Comparison of ENCODE assay signal across 8 mouse cellular contexts in the genomic region with DNA sequence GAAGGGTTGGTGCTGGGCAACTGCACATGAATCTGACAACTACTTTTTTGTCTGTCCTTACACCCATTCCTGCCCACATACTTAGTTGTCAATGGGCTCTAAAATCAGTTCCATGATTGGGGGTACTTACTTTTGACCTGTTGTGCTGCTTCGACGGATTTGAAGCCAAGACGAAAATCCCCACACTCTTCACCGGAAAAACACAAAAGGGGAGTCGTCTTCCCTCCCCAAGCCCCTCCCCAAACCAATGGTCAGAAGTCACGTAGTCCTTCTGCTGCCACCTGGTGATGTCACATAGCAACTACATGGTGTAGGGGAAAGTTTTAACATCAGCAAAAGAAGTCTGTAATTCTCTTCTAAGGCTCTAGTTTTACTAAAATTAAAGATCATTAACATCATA. TPM values are rescaled to one million over a fixed set of nuclear protein-coding genes. Genes with fewer than 3 reads are reported as not detected.
DNase-seq lines count a peak whose midpoint lies in the region; ATAC-seq lines count a peak whose summit lies in the region.

A gene (minus strand): TSS at position 218 of the 400 bp plus-strand sequence.

- no peaks in the 10 kb centered on the region for H3K4me1 ChIP-seq in forebrain, embryonic 16.5 days (replicated peaks; ENCODE audit: control insufficient read depth, insufficient read depth, low read length)
- H3K4me1 ChIP-seq in hindbrain, embryonic 10.5 days (replicated peaks), result no peaks in the 10 kb centered on the region

- no peak within 1 kb of the TSS for H3K27ac ChIP-seq in forebrain, embryonic 16.5 days (ENCODE audit: low read length)
- H3K27ac ChIP-seq in hindbrain, embryonic 10.5 days, result no peak within 1 kb of the TSS
- no peak within 1 kb of the TSS for H3K27ac ChIP-seq in macrophage

- no peak within 1 kb of the TSS for H3K4me3 ChIP-seq in forebrain, embryonic 16.5 days (replicated peaks; ENCODE audit: low read length)
- peak within 1 kb of the TSS; percentile 28 for H3K4me3 ChIP-seq in hindbrain, embryonic 10.5 days
- no peak within 1 kb of the TSS for H3K4me3 ChIP-seq in macrophage (ENCODE audit: inconsistent target)

- no peaks in the 10 kb centered on the region for H3K36me3 ChIP-seq in forebrain, embryonic 16.5 days (ENCODE audit: control insufficient read depth, insufficient read depth)
- no peaks in the 10 kb centered on the region for H3K36me3 ChIP-seq in hindbrain, embryonic 10.5 days
- H3K36me3 ChIP-seq in macrophage (ENCODE audit: inconsistent target), result no peaks in the 10 kb centered on the region

- H3K79me2 ChIP-seq in macrophage (ENCODE audit: inconsistent target), result no peaks in the 10 kb centered on the region

- H3K9ac ChIP-seq in forebrain, embryonic 16.5 days (replicated peaks; ENCODE audit: low read depth, low read length), result no peak within 1 kb of the TSS

- DNase-seq in cerebellum, postnatal 14 days, result peak; percentile 36 to 49
- no peak for DNase-seq in cerebellum, adult 11-12 months
- DNase-seq in adrenal gland, postnatal 25 days, result peak; percentile 8
- peak; percentile 39 for DNase-seq in hindbrain, embryonic 10.5 days (ENCODE audit: low spot score)
- DNase-seq in layer of hippocampus, postnatal 36 days, result no peak
- peak; percentile 6 to 13 for DNase-seq in spleen, postnatal 36 days (ENCODE audit: low spot score in 2 of 2)

- peak within 1 kb of the TSS; percentile 36 for H3K4me2 ChIP-seq in forebrain, embryonic 16.5 days (ENCODE audit: low read length)

- no peaks in the 10 kb centered on the region for H3K9me3 ChIP-seq in forebrain, embryonic 16.5 days (ENCODE audit: control insufficient read depth, low read length)
- H3K9me3 ChIP-seq in hindbrain, embryonic 10.5 days, result no peaks in the 10 kb centered on the region

- 4% methylated on average over 6 of the region's 6 CpGs for WGBS in forebrain, embryonic 16.5 days
- 9% methylated on average over 6 of the region's 6 CpGs for WGBS in hindbrain, embryonic 10.5 days
- WGBS in macrophage (ENCODE audit: missing documents), result 2% methylated on average over 6 of the region's 6 CpGs

- no peaks in the 10 kb centered on the region for H3K27me3 ChIP-seq in forebrain, embryonic 16.5 days (replicated peaks; ENCODE audit: control insufficient read depth, insufficient read depth, low read length)
- no peaks in the 10 kb centered on the region for H3K27me3 ChIP-seq in hindbrain, embryonic 10.5 days (ENCODE audit: insufficient read depth, poor library complexity, severe bottlenecking)

- ATAC-seq in forebrain, embryonic 16.5 days, result no peak

RNA-seq across cellular contexts. Expression of the gene that starts here (rescaled TPM):
- 94.5 and 110 TPM in 2 replicates for total RNA-seq in adrenal gland, postnatal 25 days (2021)
- 112 and 126 TPM in 2 replicates for polyA plus RNA-seq in forebrain, embryonic 16.5 days (2015; fragmentation: Nextera tagmentation; extraction: Ambion mirVana)
- polyA plus RNA-seq in hindbrain, embryonic 10.5 days (2016; fragmentation: Nextera tagmentation; extraction: Ambion mirVana), result 92.6 and 103 TPM in 2 replicates
- 10 to 100 TPM; 42.7 to 49.5 TPM for total RNA-seq in layer of hippocampus, postnatal 36 days (2021)
- total RNA-seq in macrophage (2018; cell fraction: chromatin; rRNA removed), result 100 to 1,000 TPM in 5 of 26 experiments, 10 to 100 TPM in 21; 31.7 to 144 (median 56.9) TPM
- total RNA-seq in macrophage (2018; cell fraction: cytosol; rRNA removed), result 10 to 100 TPM; 37.5 to 69.6 (median 47.7) TPM
- 100 to 1,000 TPM in 1 of 26 experiments, 10 to 100 TPM in 25; 30.7 to 111 (median 42.9) TPM for total RNA-seq in macrophage (2018; cell fraction: nucleus; rRNA removed)
- 47.3 to 60.7 TPM (median 49.5 TPM) in 3 replicates for polyA plus RNA-seq in macrophage (2018)

Comparison
In these comparisons a context has a peak if more than half of its experiments do, and no peak if none do; other contexts are left out.
1. DNase-seq: peak in cerebellum, postnatal 14 days (2 of 2), adrenal gland, postnatal 25 days (single experiment), hindbrain, embryonic 10.5 days (single experiment) and spleen, postnatal 36 days (2 of 2); none in cerebellum, adult 11-12 months (single experiment) and layer of hippocampus, postnatal 36 days (0 of 2).